Mouse (Mus musculus): ENCODE results near the gene Diaph2.

- TF ChIP-seq CTCF (IDR thresholded peaks at IDR 0.05; ENCODE audit: control insufficient read depth, insufficient read depth, insufficient read length), result no peak
- no peak for TF ChIP-seq USF1 (IDR thresholded peaks at IDR 0.05; ENCODE audit: low read depth)
- no peak for TF ChIP-seq MYOD1 (IDR thresholded peaks at IDR 0.05; ENCODE audit: control insufficient read depth, insufficient read length, low read depth)
- TF ChIP-seq MAX (IDR thresholded peaks at IDR 0.05), result no peak
- no peak for TF ChIP-seq CEBPB (IDR thresholded peaks at IDR 0.05; ENCODE audit: low read depth)
- TF ChIP-seq MYOG (IDR thresholded peaks at IDR 0.05; ENCODE audit: control insufficient read depth, extremely low read depth, insufficient read length), result no peak
- no peak for TF ChIP-seq FOSL1 (IDR thresholded peaks at IDR 0.05; ENCODE audit: insufficient read depth, low read length, poor library complexity, severe bottlenecking)
These were observed 17.3 kb downstream of the Diaph2 start for GRCm38 (mm10) chrX:129766811-129767210.
